Mouse (Mus musculus) embryonic fibroblast, embryonic 13.5 days (primary cell): ENCODE data around the gene Col8a1.

Source experiments
- CTCF ChIP-seq: IDR thresholded peaks from 2 replicates; pipeline ENCODE4 v1.5.1; 2011; ENCODE audit warnings: mild to moderate bottlenecking, control low read depth, low read length, moderate library complexity, borderline replicate concordance; ENCODE audit not compliant: insufficient read depth
- POLR2A ChIP-seq: IDR thresholded peaks from 2 replicates; pipeline ENCODE4 v1.6.1; 2011; ENCODE audit warnings: low read depth, mild to moderate bottlenecking, control low read depth, low read length, moderate library complexity

- TF ChIP-seq POLR2A (no peak), CTCF (no peak)
Observed at GRCm38 (mm10) chr16:57733545-57733944, 21.0 kb downstream of the Col8a1 start.
